Mouse (Mus musculus) monocyte, adult 2 months (primary cell): ENCODE measurements around the gene H2-Ob.
A peak's percentile ranks its signal among the peaks of the same experiment; 100 is the strongest.
"Not testable (repeated sequence)": the region's sequence is repeated elsewhere in the genome, so short reads cannot be mapped to it uniquely, and the experiment has no call there.

ENCODE experiments used
- DNase-seq, 2 experiments: peaks; one replicate each; pipeline ENCODE4 v3.0.0; 2022; ENCODE audit warnings: low spot score in 2 of 2, low read depth in 1 of 2

H2-Ob gene

DNA sequence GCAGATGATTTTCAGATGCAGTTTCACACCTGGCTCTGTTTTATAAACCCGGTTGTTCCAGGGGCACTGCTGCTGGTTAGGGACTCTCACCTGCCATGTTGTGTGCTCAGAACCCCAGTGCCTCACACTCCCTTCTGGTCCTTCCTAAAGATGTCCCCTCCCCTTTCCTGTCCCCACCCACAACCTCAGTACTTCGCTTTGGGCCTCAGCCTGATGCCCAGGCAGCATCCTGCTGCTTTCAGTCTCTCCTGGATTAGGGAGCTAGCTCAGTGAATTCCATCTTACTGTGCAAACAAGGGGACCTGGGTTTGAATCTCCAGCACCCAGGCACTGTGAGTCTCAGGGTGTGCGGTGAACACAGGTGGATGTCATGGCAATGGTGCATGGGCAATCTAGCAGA lies 31.2 kb upstream of the H2-Ob start:
- DNase-seq = no peak

DNA sequence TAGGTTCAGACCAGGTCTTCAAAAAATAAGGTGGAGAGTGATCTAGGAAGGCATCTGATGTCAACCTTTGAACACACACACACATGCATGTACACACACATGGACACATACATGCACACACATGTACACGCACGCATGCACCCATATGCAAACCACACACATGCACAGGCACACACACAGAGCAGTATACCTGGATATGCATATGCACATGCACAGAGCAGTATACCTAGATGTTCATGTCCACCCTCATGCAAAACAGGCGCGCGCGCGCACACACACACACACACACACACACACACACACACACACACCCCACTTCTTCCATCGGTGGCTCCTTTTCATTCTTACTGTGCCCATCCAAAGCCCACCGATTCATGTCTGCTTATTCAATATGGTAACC lies 30.8 kb upstream of the H2-Ob start:
- peak in 1 of 2 experiments; percentile 0 for DNase-seq

DNA sequence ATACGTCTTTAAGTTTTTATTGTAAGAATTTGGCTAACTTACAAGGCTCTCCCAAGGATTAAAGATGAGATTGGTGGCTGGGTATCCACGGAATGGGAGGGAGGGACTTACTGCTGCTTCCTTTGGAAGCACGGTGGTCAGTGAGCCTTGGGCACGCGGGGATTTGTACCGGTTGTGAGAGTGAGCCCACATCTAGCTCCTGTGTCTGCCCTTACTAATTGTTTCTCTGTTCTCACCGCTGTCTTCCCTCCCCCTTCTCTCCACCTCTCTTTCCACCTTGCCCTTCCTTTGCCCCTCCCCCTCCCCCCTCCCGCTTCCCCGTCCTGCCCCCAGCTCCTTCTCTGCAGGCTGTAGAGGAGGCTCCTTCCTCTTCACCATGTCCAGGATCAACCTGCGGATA lies 30.3 kb upstream of the H2-Ob start:
- DNase-seq = peak in 1 of 2 experiments; percentile 0

DNA sequence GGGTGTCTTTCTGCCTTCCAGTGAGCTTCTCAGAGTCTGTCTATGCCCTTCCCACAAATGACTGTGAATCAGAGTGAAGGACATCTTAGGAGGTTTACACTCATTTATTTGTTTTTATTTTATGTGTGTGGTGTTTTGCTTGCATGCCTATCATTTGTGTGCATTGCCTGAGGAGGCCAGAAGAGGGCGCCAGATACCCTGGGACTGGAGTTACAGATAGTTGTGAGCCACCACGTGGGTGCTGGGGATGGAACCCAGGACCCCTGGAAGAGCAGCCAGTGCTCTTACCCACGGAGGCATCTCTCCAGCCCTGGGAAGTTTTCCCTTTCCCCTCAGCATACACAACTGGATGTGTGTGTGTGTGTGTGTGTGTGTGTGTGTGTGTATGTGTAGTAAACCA lies 29.0 kb upstream of the H2-Ob start:
- DNase-seq = no peak

DNA sequence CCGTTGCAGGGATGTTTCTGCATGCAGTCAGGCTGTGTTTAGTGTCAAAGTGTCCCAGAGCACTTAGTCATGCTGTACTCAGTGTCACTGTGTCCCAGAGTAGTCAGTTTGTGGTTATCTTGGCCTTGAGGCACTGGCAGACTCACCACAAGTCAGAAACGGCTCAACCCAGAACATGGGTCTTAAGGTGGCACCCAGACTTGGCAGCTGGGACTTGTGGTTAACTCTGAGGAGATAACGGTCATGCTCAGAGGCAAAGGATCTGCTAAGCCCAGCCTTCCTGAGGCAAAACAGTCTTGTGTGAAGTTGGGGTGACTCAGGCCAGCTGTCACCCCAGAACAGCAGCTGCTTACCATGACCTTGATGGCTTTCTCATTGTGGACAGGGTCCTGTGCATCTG lies 28.1 kb upstream of the H2-Ob start:
- no peak for DNase-seq

DNA sequence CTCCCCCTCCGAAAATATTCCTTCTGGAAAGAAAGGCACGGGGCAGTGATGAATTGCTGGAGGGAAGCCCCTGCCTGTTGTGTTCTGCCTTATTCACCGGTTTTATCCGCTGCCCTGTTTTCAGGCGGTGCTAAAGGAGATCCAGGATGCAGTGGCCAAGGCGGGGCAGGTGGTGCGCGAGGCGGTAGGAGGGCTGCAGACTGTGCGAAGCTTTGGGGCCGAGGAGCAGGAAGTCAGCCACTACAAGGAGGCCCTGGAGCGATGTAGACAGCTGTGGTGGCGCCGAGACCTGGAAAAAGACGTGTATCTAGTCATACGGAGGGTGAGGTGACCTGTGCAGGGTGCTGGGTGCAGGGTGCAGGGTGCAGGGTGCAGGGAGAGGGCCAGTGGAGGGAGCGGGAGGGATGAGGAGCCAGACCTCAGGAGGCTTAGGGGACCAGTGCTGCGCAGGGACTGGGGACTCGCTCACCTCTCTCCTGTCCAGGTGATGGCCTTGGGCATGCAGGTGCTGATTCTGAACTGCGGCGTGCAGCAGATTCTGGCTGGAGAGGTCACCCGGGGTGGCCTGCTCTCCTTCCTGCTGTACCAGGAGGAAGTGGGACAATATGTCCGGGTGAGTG lies 26.8 kb upstream of the H2-Ob start:
- DNase-seq = no peak

DNA sequence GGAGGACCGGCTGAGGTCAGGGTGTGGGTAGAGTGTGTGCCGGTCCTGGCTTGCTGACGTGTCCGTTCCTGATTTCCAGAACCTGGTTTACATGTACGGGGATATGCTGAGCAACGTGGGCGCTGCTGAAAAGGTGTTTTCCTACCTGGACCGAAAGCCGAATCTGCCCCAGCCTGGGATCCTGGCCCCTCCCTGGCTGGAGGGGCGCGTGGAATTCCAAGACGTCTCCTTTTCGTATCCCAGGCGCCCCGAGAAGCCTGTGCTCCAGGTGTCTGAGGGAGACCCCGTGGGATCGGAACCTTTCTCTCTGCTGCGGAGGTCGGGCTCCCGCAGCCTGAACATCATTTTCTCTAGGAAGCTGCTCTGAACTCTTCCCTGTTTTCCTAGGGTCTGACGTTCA lies 24.8 kb upstream of the H2-Ob start:
- no peak for DNase-seq

DNA sequence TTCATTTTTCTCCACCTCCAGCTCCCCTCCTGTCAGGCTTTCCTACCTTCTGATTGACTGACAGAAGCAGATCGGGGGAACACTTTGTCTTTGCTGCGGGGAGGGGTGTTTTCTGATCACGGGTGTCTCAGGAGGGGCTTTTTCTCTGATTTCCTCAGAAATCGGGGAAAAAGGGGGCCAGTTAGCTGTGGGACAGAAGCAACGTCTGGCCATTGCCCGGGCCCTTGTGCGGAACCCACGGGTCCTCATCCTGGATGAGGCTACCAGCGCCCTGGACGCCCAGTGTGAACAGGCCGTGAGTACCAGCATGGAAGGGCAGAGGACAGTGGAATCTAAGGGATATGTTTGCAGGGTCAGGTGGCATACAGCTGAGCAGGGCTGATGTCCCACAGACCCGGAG lies 23.5 kb upstream of the H2-Ob start:
- no peak for DNase-seq

DNA sequence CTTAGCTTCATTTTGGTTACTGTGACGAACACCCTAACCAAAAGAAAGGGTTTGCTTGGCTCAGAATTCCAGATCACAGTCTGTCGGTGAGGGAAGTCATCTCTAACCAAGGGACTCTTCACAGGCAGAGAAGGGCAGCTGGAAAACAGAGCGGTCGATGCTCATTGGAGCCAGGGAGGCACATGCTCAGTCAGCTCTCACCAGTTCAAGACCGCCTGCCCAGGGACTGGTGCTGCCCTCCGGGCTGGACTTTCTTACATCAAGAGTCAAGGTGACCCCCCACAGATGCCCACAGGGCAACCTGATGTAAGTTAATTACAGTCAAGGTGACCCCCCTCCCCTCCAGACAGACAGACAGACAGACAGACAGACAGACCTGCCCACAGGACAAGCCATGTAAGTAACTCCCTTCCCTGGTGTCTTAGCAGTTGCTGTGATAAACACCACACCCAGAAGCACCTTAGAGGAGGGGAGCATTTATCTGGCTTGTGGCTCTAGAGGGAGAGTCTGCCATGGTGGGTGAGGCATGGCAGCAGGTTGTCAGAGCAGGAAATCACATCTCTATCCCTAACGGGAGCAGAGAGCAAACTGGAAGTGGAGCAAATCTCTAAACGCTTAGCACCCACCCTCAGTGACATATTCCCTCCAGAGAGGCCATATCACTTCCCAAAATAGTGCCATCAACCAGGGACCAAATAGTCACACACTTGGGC lies 21.3 kb upstream of the H2-Ob start:
- DNase-seq = no peak

DNA sequence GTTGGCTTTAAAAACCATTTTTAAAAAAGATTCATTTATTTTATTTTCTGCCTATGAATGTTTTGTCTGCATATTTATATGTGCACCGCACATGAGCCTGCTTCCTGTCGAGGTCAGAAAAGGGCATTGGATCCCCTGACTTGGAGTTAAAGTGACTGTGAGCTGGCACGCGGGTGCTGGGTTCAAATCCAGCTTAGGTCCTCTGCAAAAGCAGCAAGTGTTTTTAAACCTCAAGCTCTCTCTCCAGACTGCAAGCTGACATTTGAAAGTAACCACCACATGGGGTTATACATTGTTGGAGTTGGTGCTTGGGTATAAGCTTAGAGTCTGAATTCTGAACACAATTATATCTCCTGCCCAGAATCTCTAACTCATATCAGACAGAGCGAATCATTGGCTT lies 20.7 kb upstream of the H2-Ob start:
- no peak for DNase-seq

DNA sequence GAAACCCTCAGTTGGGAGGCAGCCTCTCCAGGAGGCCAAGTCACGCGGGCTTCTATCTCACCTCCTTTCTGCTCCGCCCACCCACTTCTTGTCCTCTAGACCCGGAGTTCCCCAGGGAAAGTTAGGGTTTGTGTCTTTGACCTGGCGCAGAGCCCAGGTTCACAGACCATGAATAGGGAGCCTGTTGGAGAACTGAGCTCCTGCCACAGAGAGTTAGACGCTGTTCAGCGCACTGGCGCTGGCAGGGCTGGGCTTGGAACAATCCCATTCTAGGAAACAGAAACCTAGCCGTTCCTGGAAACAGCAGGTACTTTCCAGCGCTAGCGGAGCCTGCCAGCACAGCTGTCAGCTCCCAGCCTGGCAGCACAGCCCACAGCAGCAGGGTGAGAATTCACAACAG lies 20.0 kb upstream of the H2-Ob start:
- DNase-seq = no peak

DNA sequence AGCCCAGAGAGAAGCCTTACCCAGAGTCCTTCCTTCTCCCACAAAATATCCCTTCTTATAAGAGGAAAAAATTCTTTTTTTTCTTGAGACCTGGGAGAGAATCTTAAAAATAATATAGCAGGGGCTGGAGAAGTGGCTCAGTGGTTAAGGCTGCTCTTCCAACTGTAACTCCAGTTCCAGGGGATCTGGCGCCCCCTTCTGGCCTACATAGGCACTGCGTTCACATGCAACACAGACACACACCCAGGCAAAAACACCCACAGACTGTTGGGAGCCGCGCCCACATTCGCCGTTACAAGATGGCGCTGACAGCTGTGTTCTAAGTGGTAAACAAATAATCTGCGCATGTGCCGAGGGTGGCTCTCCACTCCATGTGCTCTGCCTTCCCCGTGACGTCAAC lies 19.6 kb upstream of the H2-Ob start:
- DNase-seq = peak in 1 of 2 experiments; percentile 57

DNA sequence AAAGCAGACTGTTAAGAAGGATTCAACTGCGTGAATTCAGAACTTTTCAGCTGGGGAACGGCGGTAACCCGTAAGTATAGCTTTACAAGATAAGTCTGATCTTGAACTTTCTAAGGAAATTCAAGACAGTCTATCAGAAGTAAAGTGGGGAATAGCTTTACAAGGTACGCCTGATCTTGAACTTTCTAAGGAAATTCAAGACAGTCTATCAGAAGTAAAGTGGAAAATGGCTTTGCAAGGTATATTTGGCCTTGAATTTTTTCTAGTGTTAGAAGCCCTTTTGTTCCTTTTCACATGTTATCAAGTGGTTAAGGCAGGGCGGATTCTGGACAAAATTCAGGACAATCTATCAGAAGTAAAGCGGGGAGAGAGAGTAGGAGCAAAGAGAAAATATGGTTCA lies 18.9 kb upstream of the H2-Ob start:
- DNase-seq = not testable (repeated sequence)

DNA sequence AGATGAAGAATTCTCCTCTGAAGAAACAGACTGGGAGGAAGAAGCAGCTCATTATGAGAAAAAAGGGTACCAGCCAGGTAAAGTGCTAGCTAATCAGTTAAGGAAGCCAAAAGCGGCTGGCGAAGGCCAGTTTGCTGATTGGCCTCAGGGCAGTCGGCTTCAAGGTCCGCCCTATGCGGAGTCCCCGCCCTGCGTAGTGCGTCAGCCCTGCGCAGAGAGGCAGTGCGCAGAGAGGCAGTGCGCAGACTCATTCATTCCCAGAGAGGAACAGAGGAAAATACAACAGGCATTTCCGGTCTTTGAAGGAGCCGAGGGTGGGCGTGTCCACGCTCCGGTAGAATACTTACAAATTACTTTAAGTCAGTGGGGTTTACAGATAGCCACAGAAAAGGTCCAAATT lies 18.3 kb upstream of the H2-Ob start:
- DNase-seq = peak in 1 of 2 experiments; percentile 25

DNA sequence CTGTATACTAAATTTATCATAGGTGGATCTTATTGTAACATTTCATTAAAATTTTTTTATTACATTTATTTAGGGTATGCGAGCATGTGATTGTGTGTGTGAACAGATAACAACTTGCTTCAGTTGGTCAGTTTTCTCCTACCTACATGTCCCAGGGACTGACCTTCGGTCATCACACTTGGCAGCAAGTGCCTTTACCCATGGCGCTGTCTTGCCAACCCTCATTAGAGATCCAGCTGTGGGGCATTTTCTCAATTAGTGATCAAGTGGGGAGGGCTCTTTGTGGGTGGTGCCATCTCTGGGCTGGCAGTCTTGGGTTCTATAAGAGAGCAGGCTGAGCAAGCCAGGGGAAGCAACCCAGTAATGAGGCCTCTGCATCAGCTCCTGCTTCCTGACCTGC lies 13.9 kb upstream of the H2-Ob start:
- DNase-seq = no peak

DNA sequence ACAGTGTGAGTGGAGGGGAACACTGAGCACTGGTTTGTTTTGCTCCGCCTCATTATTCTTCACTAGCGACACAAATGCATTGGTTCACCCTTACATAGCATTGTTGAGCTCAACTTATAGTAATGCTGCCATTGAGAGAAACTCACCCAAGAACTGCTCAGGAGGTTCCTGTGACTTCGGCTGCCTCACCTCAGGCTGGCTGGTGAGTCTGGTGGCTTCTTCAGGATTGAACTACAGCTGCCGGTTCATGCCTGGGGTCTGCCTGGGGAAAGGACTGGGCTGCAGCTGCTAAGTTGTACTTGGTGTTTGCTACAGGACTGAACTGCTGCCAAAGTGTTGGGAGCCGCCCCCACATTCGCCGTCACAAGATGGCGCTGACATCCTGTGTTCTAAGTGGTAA lies 13.3 kb upstream of the H2-Ob start:
- no peak for DNase-seq

DNA sequence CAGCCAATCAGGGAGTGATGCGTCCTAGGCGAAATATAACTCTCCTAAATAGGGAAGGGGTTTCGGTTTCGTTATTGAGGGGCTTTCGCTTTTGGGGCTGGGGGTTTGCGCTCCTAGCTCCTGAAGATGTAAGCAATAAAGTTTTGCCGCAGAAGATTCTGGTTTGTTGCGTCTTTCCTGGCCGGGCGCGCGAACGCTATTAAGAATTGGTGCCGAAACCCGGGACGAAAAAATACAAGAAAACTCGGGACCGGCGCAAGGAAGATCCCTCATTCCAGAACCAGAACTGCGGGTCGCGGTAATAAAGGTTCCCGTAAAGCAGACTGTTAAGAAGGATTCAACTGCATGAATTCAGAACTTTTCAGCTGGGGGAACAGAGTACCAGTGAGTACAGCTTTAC lies 12.8 kb upstream of the H2-Ob start:
- DNase-seq = not testable (repeated sequence)

DNA sequence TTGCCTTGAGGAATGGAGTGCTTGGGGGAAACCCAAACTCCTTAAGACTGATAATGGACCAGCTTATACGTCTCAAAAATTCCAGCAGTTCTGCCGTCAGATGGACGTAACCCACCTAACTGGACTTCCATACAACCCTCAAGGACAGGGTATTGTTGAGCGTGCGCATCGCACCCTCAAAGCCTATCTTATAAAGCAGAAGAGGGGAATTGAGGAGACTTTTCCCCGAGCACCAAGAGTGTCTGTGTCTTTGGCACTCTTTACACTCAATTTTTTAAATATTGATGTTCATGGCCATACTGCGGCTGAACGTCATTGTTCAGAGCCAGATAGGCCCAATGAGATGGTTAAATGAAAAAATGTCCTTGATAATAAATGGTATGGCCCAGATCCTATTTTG lies 7.7 kb upstream of the H2-Ob start:
- DNase-seq = not testable (repeated sequence)

DNA sequence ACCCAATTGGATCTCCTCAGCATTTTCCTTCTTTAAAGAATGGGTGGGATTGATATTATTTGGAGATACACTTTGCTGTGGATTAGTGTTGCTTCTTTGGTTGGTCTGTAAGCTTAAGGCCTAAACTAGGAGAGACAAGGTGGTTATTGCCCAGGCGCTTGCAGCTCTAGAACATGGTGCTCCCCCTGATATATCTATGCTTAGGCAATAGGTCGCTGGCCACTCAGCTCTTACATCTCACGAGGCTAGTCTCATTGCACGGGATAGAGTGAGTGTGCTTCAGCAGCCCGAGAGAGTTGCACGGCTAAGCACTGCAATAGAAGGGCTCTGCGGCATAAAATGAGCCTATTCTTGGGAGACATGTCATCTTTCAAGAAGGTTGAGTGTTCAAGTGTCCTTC lies 6.7 kb upstream of the H2-Ob start:
- DNase-seq = not testable (repeated sequence)

DNA sequence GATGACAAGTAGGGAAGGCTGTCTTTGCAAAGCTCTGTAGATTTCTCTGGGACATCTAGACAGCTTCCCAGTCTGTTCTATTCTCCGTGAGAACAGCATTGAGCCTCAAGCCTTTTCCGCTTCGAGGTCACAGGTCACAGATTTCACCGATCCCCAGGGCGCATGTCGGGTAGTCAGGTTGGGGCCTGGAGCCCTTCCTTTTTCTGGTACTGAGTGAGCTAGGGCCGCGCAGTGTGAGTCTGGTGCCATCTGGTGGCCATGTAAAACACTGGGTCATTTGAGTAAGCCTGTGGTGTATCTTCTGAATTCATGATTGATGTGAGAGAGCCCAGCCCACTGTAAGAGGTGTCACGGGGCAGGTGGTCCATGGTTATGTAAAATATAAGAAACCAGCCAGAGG lies 3.8 kb upstream of the H2-Ob start:
- DNase-seq = peak; percentile 54 to 79

DNA sequence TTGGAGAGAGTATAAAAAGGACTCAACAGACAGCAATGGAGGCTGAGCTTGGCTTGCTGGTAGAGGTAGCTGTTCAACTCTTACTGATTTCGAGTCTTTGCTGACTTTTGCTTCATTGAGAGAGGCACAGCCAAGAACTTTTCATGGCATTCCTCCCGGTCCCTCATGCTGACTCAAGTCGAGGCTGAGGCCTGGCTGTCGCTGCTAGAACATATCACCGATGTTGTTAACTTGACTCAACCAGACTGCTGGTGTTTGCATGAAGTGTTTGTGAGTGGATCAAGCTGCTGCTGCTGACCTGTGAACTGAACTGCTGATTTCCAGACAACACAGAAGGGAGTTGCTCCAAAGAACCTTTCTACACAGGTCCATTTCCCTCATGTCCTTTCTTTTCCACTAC lies 2.0 kb upstream of the H2-Ob start:
- DNase-seq = no peak

DNA sequence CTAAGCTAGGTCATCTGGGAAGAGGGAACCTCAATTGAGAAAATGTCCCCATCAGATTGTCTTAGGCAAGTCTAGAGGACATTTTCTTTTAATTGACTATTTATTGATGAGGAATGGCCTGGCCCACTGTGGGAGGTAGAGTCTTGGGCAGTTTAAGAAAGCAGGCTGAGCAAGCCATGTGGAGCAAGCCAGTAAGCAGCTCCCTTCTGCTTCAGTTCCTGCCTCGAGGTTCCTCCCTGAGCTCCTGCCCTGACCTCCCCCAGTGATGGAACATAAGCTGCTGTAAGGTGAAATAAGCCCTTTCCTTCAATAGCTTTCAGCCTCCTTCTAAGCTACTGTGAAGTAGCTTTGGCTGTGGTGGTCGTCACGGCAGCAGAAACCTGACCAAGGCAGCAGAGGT lies 962 bp upstream of the H2-Ob start:
- no peak for DNase-seq

DNA sequence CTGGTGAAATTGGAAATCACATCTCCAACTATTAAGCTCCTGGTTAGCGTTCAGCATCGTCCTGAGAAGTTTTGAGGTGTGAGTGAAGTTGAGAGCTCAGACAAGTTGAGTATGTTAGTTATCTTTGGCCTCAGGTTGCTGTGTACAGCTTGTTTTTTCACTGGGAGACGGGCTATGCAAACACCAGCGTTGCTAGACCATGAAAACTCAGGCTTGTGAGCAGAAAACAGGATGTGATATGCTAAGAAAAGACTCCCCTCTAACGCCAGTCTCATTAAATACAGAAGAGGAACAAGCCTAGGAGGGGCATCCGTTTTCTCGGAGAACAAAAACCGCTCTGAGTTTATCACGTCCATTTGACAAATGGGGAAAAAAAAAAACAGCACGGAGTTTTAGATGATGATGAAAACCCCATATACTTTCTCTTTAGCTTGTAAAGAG lies 918 bp downstream of the H2-Ob start:
- peak in 1 of 2 experiments; percentile 10 for DNase-seq
